Mouse (Mus musculus): ENCODE data around the gene Cela3b.

Cela3b gene

DNA sequence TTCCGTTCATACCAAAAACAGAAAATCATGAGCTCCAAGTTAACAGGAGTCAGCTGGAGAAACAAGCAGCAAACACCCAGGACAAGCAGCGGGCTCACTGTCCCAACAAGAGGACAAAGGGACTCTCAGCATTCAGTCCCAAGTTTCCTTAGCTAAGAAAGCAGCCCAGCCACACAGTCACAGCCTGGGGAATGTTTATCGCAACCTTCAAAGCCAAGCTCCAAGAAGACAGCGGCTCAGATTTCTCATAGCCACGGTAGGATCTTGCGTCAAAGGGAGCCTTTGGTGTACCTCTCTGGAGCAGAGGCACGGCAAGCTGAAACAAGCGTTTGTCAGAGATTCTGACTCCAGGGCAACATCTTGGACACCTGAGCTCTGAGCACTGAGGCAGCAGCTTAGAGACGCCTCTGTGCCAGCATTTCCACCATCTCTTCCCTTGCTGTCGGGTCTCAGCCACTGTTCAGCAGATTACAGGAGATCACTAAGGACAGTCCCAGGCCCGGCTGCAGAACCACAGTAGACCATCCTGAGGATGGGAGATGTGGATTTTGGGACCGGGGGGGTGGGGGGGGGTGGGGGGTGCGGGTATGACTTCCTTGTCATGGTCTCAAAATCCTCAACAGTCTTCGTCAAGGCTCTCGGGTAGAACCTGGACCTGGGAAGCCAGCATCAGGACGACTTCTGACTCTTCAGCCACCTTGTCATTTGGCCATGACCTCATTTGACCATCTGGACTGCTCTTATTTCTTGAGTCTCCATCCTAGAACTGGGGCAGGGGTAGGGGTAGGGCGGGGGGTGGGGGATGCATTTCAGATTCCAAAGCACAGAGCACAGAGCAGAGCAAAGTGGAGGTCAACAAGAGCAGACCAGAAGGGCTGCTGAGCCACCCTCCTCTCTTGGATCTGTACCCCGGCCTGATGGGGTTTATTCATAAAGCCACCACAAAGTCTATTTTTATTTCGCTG lies 54.7 kb downstream of the Cela3b start:
- DNase-seq (ENCODE audit: low spot score in 2 of 2) = no peak

DNA sequence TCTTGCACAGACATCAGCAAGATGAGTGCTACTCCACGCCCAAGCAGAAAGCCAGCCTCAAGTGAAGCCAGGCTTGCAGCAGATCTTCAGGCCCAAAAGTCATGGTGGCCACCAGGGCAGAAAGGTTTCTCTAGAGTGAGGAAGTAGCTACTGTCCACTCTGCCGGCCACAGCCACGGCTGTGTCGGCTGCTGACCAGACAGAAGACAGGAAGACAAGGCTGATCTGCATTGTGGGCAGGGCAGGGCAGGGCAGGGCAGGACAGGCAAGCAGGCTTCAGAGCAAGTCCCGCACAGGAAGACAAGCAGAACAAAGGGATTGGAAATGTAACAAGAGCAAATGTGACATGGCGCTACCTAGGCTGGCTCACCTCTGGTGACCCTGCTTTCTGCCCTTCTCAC lies 56.6 kb downstream of the Cela3b start:
- DNase-seq (ENCODE audit: low spot score in 2 of 2) = no peak

DNA sequence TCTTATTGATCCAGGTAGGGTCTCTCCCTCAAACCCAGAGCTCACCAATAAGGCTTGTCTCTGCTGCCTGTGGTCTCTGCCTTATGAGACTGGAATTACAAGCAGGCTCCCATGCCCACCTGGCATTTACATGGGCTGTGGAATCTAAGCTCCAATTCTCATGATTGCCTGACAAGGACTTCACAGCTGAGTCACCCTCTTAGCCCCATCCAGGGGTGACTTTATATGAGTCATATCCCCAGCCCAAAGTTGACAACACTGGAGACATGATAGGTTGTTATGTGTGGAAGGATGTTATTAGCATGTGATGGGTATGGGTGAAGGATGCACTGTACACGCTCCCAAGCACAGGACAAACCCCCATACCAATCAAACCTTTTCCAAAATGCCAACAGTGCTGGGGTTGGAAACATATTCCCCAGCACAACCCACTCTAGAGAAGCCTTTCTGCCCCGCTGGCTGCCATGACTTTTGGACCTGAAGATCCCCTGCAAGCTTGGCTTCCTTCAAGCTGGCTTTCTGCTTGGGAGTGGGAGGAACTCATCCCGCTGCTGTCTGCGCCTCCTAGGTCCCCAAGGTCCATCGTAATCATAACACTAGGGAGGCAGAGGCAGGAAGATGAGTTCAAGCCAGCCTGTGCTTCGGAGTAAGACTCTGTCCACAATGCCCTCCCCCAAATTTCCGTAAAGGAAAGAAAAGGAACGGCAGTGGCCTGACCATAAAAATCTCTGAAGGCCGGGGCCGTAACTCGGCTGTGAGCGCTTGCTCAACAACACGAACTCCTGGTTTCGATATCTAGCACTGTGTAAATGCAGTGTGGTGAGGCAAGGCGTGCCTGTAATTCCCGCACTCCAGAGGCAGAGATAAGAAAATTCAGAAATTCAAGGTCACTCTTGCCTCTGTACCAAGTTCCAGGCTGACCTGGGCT lies 58.5 kb downstream of the Cela3b start:
- DNase-seq (ENCODE audit: low spot score in 2 of 2) = no peak
